Mouse (Mus musculus) lung, embryonic 16.5 days (tissue): ENCODE measurements around the gene Rasa2. TPM values are rescaled to one million over a fixed set of nuclear protein-coding genes. Genes with fewer than 3 reads are reported as not detected.
"Not testable (repeated sequence)": the region's sequence is repeated elsewhere in the genome, so short reads cannot be mapped to it uniquely, and the experiment has no call there.

Experiments
- ATAC-seq: fragments of 200-750 bp; cut with Nextera tagmentation; 2 replicates; pipeline ENCODE4 v1.8.0; 2017; ENCODE audit warnings: low read depth, mild to moderate bottlenecking, moderate library complexity
- H3K27ac ChIP-seq: fragments of 300-500 bp; sonication (generic); 2 replicates; pipeline ENCODE4 v1.5.1; 2014; ENCODE audit warnings: mild to moderate bottlenecking, control low read depth, low read length
- H3K27me3 ChIP-seq: fragments of 300-500 bp; sonication (generic); 2 replicates; pipeline ENCODE4 v1.6.1; 2014; ENCODE audit warnings: low read depth, low read length, mixed read lengths; ENCODE audit not compliant: control insufficient read depth, insufficient read depth
- H3K36me3 ChIP-seq: fragments of 300-500 bp; sonication (generic); 2 replicates; pipeline ENCODE4 v1.6.1; 2014; ENCODE audit warnings: low read length; ENCODE audit not compliant: control insufficient read depth, insufficient read depth
- H3K4me1 ChIP-seq: fragments of 300-500 bp; sonication (generic); replicated peaks from 2 replicates; pipeline ENCODE4 v1.6.1; 2014; ENCODE audit warnings: low read length, mixed read lengths; ENCODE audit not compliant: control insufficient read depth, insufficient read depth
- H3K4me2 ChIP-seq: fragments of 300-500 bp; sonication (generic); 2 replicates; pipeline ENCODE4 v1.6.1; 2014; ENCODE audit warnings: low read depth, low read length, control low read depth
- H3K4me3 ChIP-seq: fragments of 300-500 bp; sonication (generic); 2 replicates; pipeline ENCODE4 v1.5.1; 2014; ENCODE audit warnings: mild to moderate bottlenecking, low read length, control low read depth
- H3K9ac ChIP-seq: fragments of 300-500 bp; sonication (generic); 2 replicates; pipeline ENCODE4 v1.6.1; 2014; ENCODE audit warnings: low read length, control low read depth
- H3K9me3 ChIP-seq: fragments of 300-500 bp; sonication (generic); 2 replicates; pipeline ENCODE4 v1.6.1; 2016; ENCODE audit warnings: low read length; ENCODE audit not compliant: control insufficient read depth
- WGBS: fragments of 180-500 bp; shearing (Covaris S2); extraction: QIAGEN DNeasy Blood & Tissue Kit; methylation state at CpG from one replicate; pipeline ENCODE4 v1.1.7; 2014; 5-methylcytosine and 5-hydroxymethylcytosine counted together
- polyA plus RNA-seq: library from polyadenylated mRNA; unstranded; fragments of >200 nt; fragmentation: Nextera tagmentation; extraction: Ambion mirVana; gene quantifications from 2 replicates; pipeline ENCODE4 v1.2.1, GENCODE M21; 2015

The Rasa2 gene
- polyA plus RNA-seq, 1 experiment from 2014 or later: 18.9 TPM

GRCm38 (mm10) chr9:96646668-96647295 is 15.4 kb upstream of the Rasa2 start:
- WGBS: 53% methylated on average over 2 of the region's 2 CpGs
- H3K9ac ChIP-seq: no peak overlapping the region
- ATAC-seq: no peak
- no peaks in the 10 kb centered on the region for H3K9me3 ChIP-seq
- no peaks in the 10 kb centered on the region for H3K27me3 ChIP-seq
- no peak overlapping the region for H3K27ac ChIP-seq
- H3K4me1 ChIP-seq: no peaks in the 10 kb centered on the region
- H3K36me3 ChIP-seq: no peaks in the 10 kb centered on the region
- no peak overlapping the region for H3K4me3 ChIP-seq
- H3K4me2 ChIP-seq: no peak overlapping the region

DNA sequence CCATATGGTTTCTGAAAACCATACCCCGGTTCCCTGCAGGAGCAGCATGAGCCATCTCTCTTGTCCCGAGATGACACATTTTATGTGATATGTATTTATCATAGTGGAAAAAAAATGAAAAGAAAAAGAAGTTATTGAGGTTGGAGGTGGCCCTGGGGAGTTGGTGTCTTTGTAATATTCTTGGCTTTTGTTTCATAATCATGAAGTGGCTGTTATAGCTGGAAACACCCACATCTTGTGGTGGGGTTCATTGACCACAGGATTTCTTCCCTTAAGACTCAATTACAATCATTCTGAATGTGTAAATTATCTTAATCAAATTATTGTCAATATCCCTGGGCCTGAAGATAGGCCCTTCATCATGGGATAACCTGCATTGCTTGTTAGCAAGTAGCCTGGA is 13.4 kb upstream of the Rasa2 start:
- Histone ChIP-seq H3K9ac (no peak overlapping the region), H3K36me3 (no peaks in the 10 kb centered on the region), H3K27me3 (no peaks in the 10 kb centered on the region), H3K4me3 (no peak overlapping the region), H3K4me2 (no peak overlapping the region), H3K27ac (no peak overlapping the region), H3K9me3 (no peaks in the 10 kb centered on the region), H3K4me1 (no peaks in the 10 kb centered on the region)
- 67% methylated on average over 2 of the region's 2 CpGs for whole genome bisulfite sequencing
- no peak for ATAC-seq

DNA sequence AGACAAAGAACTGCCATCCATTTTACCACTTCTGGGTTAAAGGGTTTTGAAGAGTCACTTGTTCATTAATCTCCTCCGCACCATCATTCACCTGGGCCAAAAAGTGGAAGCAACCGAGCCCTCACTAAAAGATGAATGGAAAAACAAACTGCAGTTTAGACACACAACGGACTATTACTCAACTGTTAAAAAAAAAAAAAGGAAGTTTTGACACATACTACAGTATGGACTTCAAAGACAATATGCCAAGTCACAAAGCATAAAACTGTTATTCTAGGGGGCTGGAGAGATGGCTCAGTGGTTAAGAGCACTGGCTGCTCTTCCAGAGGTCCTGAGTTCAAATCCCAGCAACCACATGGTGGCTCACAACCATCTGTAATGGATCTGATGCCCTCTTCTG is 12.6 kb upstream of the Rasa2 start:
- 78% methylated on average over 3 of the region's 3 CpGs for WGBS

GRCm38 (mm10) chr9:96639451-96639850 is 8.0 kb upstream of the Rasa2 start:
- Histone ChIP-seq H3K36me3 (no peaks in the 10 kb centered on the region), H3K27me3 (no peaks in the 10 kb centered on the region), H3K27ac (no peak overlapping the region), H3K4me3 (no peak overlapping the region), H3K4me2 (no peak overlapping the region), H3K4me1 (no peaks in the 10 kb centered on the region), H3K9ac (no peak overlapping the region), H3K9me3 (no peaks in the 10 kb centered on the region)
- ATAC-seq: no peak
- WGBS: 89% methylated on average over 7 of the region's 7 CpGs

More for the DNA sequence above, 12.6 kb upstream of the Rasa2 start:
- H3K4me1 ChIP-seq, H3K27me3 ChIP-seq, H3K36me3 ChIP-seq, H3K4me3 ChIP-seq, H3K27ac ChIP-seq, H3K9ac ChIP-seq, ATAC-seq, H3K4me2 ChIP-seq, H3K9me3 ChIP-seq: not testable (repeated sequence)

DNA sequence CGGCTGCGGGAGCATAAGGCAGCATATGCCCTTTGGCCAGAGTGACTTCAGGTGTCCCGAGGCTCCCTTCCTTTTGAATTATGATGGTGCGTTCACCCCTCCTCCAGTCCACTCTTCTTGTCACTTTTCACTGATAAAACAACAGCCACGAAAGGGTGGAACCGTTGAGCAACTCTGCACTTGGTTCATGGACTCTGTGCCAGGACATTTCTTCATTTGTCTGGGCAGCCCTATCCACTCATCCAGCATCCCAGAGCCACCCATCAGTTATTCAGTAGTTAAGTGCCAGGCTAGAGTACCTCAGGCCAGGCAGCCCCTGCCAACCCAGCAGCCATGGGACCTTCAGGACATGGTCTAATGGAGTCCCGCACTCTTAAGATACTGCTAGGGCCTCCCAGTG is 7.1 kb upstream of the Rasa2 start:
- ATAC-seq: no peak
- no peak overlapping the region for H3K9ac ChIP-seq
- no peaks in the 10 kb centered on the region for H3K27me3 ChIP-seq
- 60% methylated on average over 7 of the region's 7 CpGs for WGBS
- no peaks in the 10 kb centered on the region for H3K9me3 ChIP-seq
- H3K4me3 ChIP-seq: no peak overlapping the region
- no peak overlapping the region for H3K27ac ChIP-seq
- H3K4me1 ChIP-seq: no peaks in the 10 kb centered on the region
- H3K4me2 ChIP-seq: no peak overlapping the region
- H3K36me3 ChIP-seq: no peaks in the 10 kb centered on the region

DNA sequence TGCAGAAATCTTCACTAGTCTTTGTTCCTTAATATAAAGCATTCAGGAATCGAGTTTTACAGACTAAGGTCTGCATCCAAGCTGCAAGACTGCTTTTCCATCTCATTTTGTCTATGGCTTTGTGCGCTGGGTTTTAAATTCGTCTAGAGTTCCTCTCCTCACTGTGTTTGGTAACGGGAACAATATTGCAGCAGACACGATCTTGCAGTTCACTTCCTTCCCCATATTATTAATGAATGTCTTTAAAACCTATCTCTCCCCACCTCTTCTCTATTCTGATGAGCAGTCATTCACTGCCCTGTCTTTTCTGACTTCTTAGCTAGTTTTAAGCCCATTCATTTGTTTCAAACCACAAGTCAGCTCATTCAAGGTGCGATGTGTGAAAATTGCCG is 5.7 kb upstream of the Rasa2 start:
- H3K4me1 ChIP-seq: peaks cover 2% of the 10 kb centered on the region
- ATAC-seq: no peak
- 67% methylated on average over 7 of the region's 7 CpGs for WGBS

DNA sequence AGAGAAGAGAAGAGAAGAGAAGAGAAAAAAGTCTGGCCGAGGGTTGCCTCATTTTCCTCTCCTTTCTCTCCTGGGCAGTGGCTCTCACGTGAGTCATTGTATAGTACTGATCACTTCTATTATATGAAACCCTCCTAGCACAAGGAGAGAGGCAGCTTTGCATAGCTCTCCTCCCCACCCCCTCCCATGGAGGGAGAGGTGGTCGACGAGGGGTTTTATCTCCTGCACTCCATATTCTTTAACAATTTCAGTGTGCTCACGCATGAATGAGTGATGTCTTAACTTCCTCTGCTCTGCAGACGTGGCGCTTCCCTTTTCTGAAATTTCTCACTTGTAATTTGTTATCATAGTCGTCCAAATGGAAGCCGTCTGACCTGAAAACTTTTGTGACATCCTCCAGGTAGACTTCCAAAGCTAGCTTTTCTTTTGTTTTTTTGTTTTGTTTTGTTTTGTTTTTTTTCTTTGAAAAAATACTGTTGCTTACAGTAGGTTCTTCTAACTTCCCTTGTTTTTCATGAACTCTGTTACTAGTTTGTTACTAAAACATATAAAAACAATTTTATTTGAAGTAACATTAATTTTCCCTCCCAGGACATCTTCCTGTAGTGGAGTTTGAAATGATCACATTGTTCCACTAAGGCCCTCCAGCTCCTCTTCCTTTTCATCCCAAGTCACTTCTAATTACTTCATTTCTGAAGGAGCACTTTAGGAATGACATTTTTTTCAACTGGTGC is 5.2 kb upstream of the Rasa2 start:
- H3K27me3 ChIP-seq: no peaks in the 10 kb centered on the region
- no peak for ATAC-seq
- no peaks in the 10 kb centered on the region for H3K9me3 ChIP-seq
- peaks cover 5% of the 10 kb centered on the region for H3K4me1 ChIP-seq
- H3K36me3 ChIP-seq: no peaks in the 10 kb centered on the region
- H3K4me3 ChIP-seq: no peak overlapping the region
- H3K27ac ChIP-seq: no peak overlapping the region
- no peak overlapping the region for H3K4me2 ChIP-seq
- 33% methylated on average over 9 of the region's 9 CpGs for WGBS
- no peak overlapping the region for H3K9ac ChIP-seq

More for the DNA sequence above, 5.7 kb upstream of the Rasa2 start:
- H3K9ac ChIP-seq: no peak overlapping the region
- H3K9me3 ChIP-seq: no peaks in the 10 kb centered on the region
- no peak overlapping the region for H3K4me2 ChIP-seq
- H3K27ac ChIP-seq: no peak overlapping the region
- no peaks in the 10 kb centered on the region for H3K36me3 ChIP-seq
- H3K4me3 ChIP-seq: no peak overlapping the region
- no peaks in the 10 kb centered on the region for H3K27me3 ChIP-seq

GRCm38 (mm10) chr9:96635899-96636298 is 4.5 kb upstream of the Rasa2 start:
- ATAC-seq: no peak
- H3K4me3 ChIP-seq: no peak overlapping the region
- no peak overlapping the region for H3K27ac ChIP-seq
- H3K36me3 ChIP-seq: no peaks in the 10 kb centered on the region
- H3K4me1 ChIP-seq: peaks cover 5% of the 10 kb centered on the region
- no peaks in the 10 kb centered on the region for H3K9me3 ChIP-seq
- no peak overlapping the region for H3K4me2 ChIP-seq
- 69% methylated on average over 3 of the region's 3 CpGs for WGBS
- no peak overlapping the region for H3K9ac ChIP-seq
- H3K27me3 ChIP-seq: no peaks in the 10 kb centered on the region

- 42% methylated on average over 6 of the region's 6 CpGs for WGBS
- no peaks in the 10 kb centered on the region for H3K36me3 ChIP-seq
- H3K9ac ChIP-seq: no peak overlapping the region
- H3K4me1 ChIP-seq: peaks cover 5% of the 10 kb centered on the region
- H3K9me3 ChIP-seq: no peaks in the 10 kb centered on the region
- H3K4me2 ChIP-seq: no peak overlapping the region
- no peak overlapping the region for H3K4me3 ChIP-seq
- no peak for ATAC-seq
- no peak overlapping the region for H3K27ac ChIP-seq
- no peaks in the 10 kb centered on the region for H3K27me3 ChIP-seq
Observed at GRCm38 (mm10) chr9:96635176-96635575, 3.8 kb upstream of the Rasa2 start.
